Mouse (Mus musculus): Measurements from ENCODE around the gene Prdx2.

DNA sequence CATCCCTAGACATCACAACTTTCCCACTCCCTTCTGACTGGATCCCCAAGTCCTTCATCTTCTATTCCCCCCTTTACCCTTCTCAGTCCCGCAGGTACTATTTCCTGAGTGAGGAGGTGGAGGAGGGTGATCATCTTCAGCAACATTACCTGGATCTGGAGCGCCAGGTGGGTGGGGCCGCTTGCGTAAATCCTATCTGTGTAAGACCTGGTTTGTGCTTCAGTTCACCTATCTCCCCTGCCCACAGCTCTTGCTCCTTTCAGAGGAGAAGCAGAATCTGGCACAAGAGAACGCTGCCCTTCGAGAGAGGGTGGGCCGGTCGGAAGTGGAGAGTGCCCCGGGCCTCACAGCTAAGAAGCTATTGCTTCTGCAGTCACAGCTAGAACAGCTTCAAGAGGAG is 25.0 kb downstream of the Prdx2 start:
- no peak for TF ChIP-seq EP300 (IDR thresholded peaks at IDR 0.05; ENCODE audit: insufficient read depth, low read depth, low read length)
- TF ChIP-seq CTCF (IDR thresholded peaks at IDR 0.05), result no peak
- no peak for TF ChIP-seq POLR2A (IDR thresholded peaks at IDR 0.05; ENCODE audit: insufficient read depth, low read depth, low read length)
